ENCODE assay signal across 31 mouse cellular contexts in the genomic region with DNA sequence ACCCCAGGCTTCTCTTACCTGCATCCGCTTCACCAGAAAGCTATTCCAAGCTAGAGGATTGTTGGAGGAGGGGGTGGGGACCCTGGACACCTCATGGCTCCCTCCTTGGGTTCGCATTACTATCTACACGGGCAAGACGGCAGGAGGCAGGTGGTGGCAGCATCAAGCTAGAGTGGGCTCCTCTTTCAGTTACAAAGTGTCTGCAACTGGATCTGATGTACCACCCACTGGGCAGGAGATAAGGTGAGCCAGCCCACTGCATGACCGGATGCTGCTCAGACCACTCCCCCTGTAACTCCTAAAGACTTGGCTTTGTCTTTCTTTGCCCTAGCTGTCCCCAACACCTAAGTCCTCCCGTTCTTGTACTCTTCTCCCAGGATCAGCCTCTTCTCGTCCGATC. TPM values are rescaled to one million over a fixed set of nuclear protein-coding genes. Genes with fewer than 3 reads are reported as not detected.
A peak's percentile ranks its signal among the peaks of the same experiment; 100 is the strongest.
DNase-seq lines count a peak whose midpoint lies in the region; ATAC-seq and TF ChIP-seq lines count a peak whose summit lies in the region.
"Had no signal": no experiment of that assay in that cellular context is flagged by ENCODE, and none has a peak within 500 bp of the region (broad histone marks: within the 10 kb centered on the region; RNA-seq: fewer than 3 reads in every experiment).

A gene (minus strand): TSS at position 174 of the 400 bp plus-strand sequence.

- peaks cover 63% of the 10 kb centered on the region for H3K27me3 ChIP-seq in heart, embryonic 12.5 days (replicated peaks)
- peaks cover 3% of the 10 kb centered on the region; the same call in 1 of the 2 replicates for H3K27me3 ChIP-seq in lung, postnatal 0 days (replicated peaks; ENCODE audit: insufficient read depth, low read length)
- H3K27me3 ChIP-seq in intestine, postnatal 0 days (replicated peaks; ENCODE audit: control insufficient read depth, insufficient read depth, low read length): no peaks in the 10 kb centered on the region

- H3K36me3 ChIP-seq in heart, embryonic 12.5 days: no peaks in the 10 kb centered on the region
- no peaks in the 10 kb centered on the region for H3K36me3 ChIP-seq in lung, postnatal 0 days (ENCODE audit: insufficient read depth, low read length)
- no peaks in the 10 kb centered on the region for H3K36me3 ChIP-seq in intestine, postnatal 0 days (ENCODE audit: control insufficient read depth, insufficient read depth)
- H3K36me3 ChIP-seq: heart, embryonic 15.5 days; midbrain, embryonic 13.5 days had no signal

- H3K4me2 ChIP-seq in heart, embryonic 12.5 days: peak within 1 kb of the TSS; percentile 2; the same call in 1 of the 2 replicates
- H3K4me2 ChIP-seq in lung, postnatal 0 days (replicated peaks; ENCODE audit: low read depth, low read length): no peak within 1 kb of the TSS
- H3K4me2 ChIP-seq in intestine, postnatal 0 days (replicated peaks; ENCODE audit: low read depth): no peak within 1 kb of the TSS
- H3K4me2 ChIP-seq: heart, embryonic 15.5 days; hindbrain, embryonic 14.5 days; midbrain, embryonic 13.5 days had no signal

- no peak for TF ChIP-seq CTCF in lung, postnatal 0 days (IDR thresholded peaks at IDR 0.05)
- TF ChIP-seq CTCF in intestine, postnatal 0 days (IDR thresholded peaks at IDR 0.05; ENCODE audit: low read depth): no peak

- H3K9me3 ChIP-seq in heart, embryonic 12.5 days (replicated peaks): no peaks in the 10 kb centered on the region
- no peaks in the 10 kb centered on the region for H3K9me3 ChIP-seq in lung, postnatal 0 days (ENCODE audit: low read length)
- H3K9me3 ChIP-seq in intestine, postnatal 0 days (ENCODE audit: control insufficient read depth): no peaks in the 10 kb centered on the region
- H3K9me3 ChIP-seq: heart, embryonic 15.5 days; midbrain, embryonic 13.5 days had no signal

- WGBS in heart, embryonic 12.5 days: 23% methylated on average over 8 of the region's 8 CpGs
- 21% methylated on average over 8 of the region's 8 CpGs for WGBS in lung, postnatal 0 days
- 39% methylated on average over 8 of the region's 8 CpGs for WGBS in intestine, postnatal 0 days

- TF ChIP-seq EP300 in lung, postnatal 0 days (IDR thresholded peaks at IDR 0.05): no peak

- no peak within 1 kb of the TSS for H3K4me3 ChIP-seq in heart, embryonic 12.5 days
- no peak within 1 kb of the TSS for H3K4me3 ChIP-seq in lung, postnatal 0 days (ENCODE audit: low read depth, low read length)
- H3K4me3 ChIP-seq in intestine, postnatal 0 days (ENCODE audit: low read depth, low read length): no peak within 1 kb of the TSS
- H3K4me3 ChIP-seq: heart, embryonic 15.5 days; midbrain, embryonic 13.5 days had no signal

- no peak within 1 kb of the TSS for H3K9ac ChIP-seq in heart, embryonic 12.5 days
- no peak within 1 kb of the TSS for H3K9ac ChIP-seq in lung, postnatal 0 days (replicated peaks; ENCODE audit: low read depth)
- no peak within 1 kb of the TSS for H3K9ac ChIP-seq in intestine, postnatal 0 days (ENCODE audit: low read depth, low read length)
- H3K9ac ChIP-seq: heart, embryonic 15.5 days; hindbrain, embryonic 14.5 days; midbrain, embryonic 13.5 days had no signal

- H3K4me1 ChIP-seq in heart, embryonic 12.5 days (replicated peaks): peaks cover 13% of the 10 kb centered on the region
- peaks cover 7% of the 10 kb centered on the region; the same call in 1 of the 2 replicates for H3K4me1 ChIP-seq in lung, postnatal 0 days (ENCODE audit: insufficient read depth, low read depth, low read length)
- H3K4me1 ChIP-seq in intestine, postnatal 0 days (replicated peaks; ENCODE audit: control insufficient read depth, insufficient read depth, low read length): peaks cover 15% of the 10 kb centered on the region

- H3K27ac ChIP-seq in heart, embryonic 12.5 days (ENCODE audit: poor library complexity, severe bottlenecking): no peak within 1 kb of the TSS
- peak within 1 kb of the TSS; percentile 69; the same call in 1 of the 2 replicates for H3K27ac ChIP-seq in lung, postnatal 0 days (ENCODE audit: low read length)
- H3K27ac ChIP-seq in intestine, postnatal 0 days (ENCODE audit: low read depth, low read length): peak within 1 kb of the TSS; percentile 90
- H3K27ac ChIP-seq: heart, embryonic 15.5 days; hindbrain, embryonic 14.5 days; midbrain, embryonic 13.5 days had no signal

- DNase-seq in heart, postnatal 4 days: no peak
- no peak for DNase-seq in lung, postnatal 0 days (ENCODE audit: low spot score)
- no peak for DNase-seq in lung, postnatal 4 days
- no peak for DNase-seq in right cerebral cortex, postnatal 14 days
- DNase-seq in ovary, postnatal 36 days (ENCODE audit: low spot score): no peak
- DNase-seq: adrenal gland, adult 8-10 months; cerebellum, adult 11-12 months; cerebellum, postnatal 10 days; heart, adult 18-20 months; heart, postnatal 36 days; layer of hippocampus, adult 9-11 months; lung, adult 18-20 months; lung, postnatal 14 days; right cerebral cortex, postnatal 4 days; thymus, postnatal 14 days had no signal

- no peak for ATAC-seq in heart, embryonic 12.5 days (ENCODE audit: insufficient number of reproducible peaks, low FRiP score)
- ATAC-seq in lung, postnatal 0 days: no peak
- ATAC-seq in intestine, postnatal 0 days: no peak
- ATAC-seq: activated CD4-positive, CD25-positive, alpha-beta regulatory T cell, adult 4 months; forebrain, embryonic 14.5 days; inflammation-experienced regulatory T-cells, adult 6 months; midbrain, embryonic 13.5 days had no signal

RNA-seq across cellular contexts. Expression of the gene that starts here (rescaled TPM):
- polyA plus RNA-seq in heart, embryonic 12.5 days (2016; fragmentation: Nextera tagmentation; extraction: Ambion mirVana): not detected in 2 replicates
- total RNA-seq in heart, postnatal 4 days (2021): not detected
- polyA plus RNA-seq in lung, postnatal 0 days (2015; fragmentation: Nextera tagmentation; extraction: Ambion mirVana): 0.10 TPM in 1 of 2 replicates, not detected in the other
- 0.09 and 0.25 TPM in 2 replicates for polyA plus RNA-seq in intestine, postnatal 0 days (2015; fragmentation: Nextera tagmentation; extraction: Ambion mirVana)
- total RNA-seq: adrenal gland, adult 8-10 months; gastrocnemius, adult 8-10 months; heart, adult 18-20 months; heart, postnatal 36 days; left cerebral cortex, adult 18-20 months; left cerebral cortex, postnatal 25 days; megakaryocyte, adult 5-6 weeks had no signal
- polyA plus RNA-seq: activated CD4-positive, CD25-positive, alpha-beta regulatory T cell, adult 4 months; embryonic facial prominence, embryonic 14.5 days; forebrain, embryonic 14.5 days; frontal cortex, adult 2 months; heart, embryonic 15.5 days; hindbrain, embryonic 14.5 days; inflammation-experienced regulatory T-cells, adult 6 months; large intestine, adult 2 months; midbrain, embryonic 13.5 days; neural tube, embryonic 11.5 days had no signal
